Mouse (Mus musculus) gastrocnemius, adult 18-20 months (tissue): ENCODE measurements around the gene Svbp. TPM values are rescaled to one million over a fixed set of nuclear protein-coding genes. Genes with fewer than 3 reads are reported as not detected.
A peak's percentile ranks its signal among the peaks of the same experiment; 100 is the strongest.

Experiments used
- DNase-seq: peaks from one replicate; pipeline ENCODE4 v3.0.0; 2021; ENCODE audit warnings: low spot score
- long read RNA-seq, 2 experiments: library from polyadenylated mRNA; stranded (forward); transcript quantifications; one replicate each; pipeline ENCODE4 v2.0.0; 2021
- total RNA-seq, 2 experiments: library from RNA; stranded (reverse); gene quantifications; 2 replicates each; pipeline ENCODE4 v1.2.3; 2021

The Svbp gene
- 10 to 100 TPM in 1 of 2 experiments, 1 to 10 TPM in 1; 9.3 to 12.2 TPM for total RNA-seq
- long read RNA-seq, experiment 1, transcript Svbp-201 (3 exons, 733 nt): major isoform, 20 of 20 reads
- long read RNA-seq, experiment 1, partial matches to known transcripts: 0 of 20 reads
- long read RNA-seq, experiment 1, other reads (novel, unspliced or antisense): 0 of 20 reads
- long read RNA-seq, experiment 2, transcript Svbp-201 (3 exons, 733 nt): major isoform, 13 of 14 reads
- long read RNA-seq, experiment 2, partial matches to known transcripts: 0 of 14 reads
- long read RNA-seq, experiment 2, other reads (novel, unspliced or antisense): 1 of 14 reads

- peak; percentile 85 for DNase-seq
These were observed at the start of gene Svbp for GRCm38 (mm10) chr4:119194909-119195581. TSS of gene Svbp (plus strand) at chr4:119195306.

GRCm38 (mm10) chr4:119146816-119147215, 48.3 kb upstream of the Svbp start:
- DNase-seq: peak; percentile 15

GRCm38 (mm10) chr4:119147347-119147746, 47.8 kb upstream of the Svbp start:
- no peak for DNase-seq

GRCm38 (mm10) chr4:119148741-119149140, 46.4 kb upstream of the Svbp start:
- no peak for DNase-seq

GRCm38 (mm10) chr4:119157186-119157585, 37.9 kb upstream of the Svbp start:
- peak; percentile 59 for DNase-seq

- DNase-seq: no peak
These were observed 37.2 kb upstream of the Svbp start for GRCm38 (mm10) chr4:119157891-119158290.

GRCm38 (mm10) chr4:119161358-119161757, 33.7 kb upstream of the Svbp start:
- DNase-seq: no peak

- no peak for DNase-seq
These were observed 32.1 kb upstream of the Svbp start for GRCm38 (mm10) chr4:119162990-119163389.

- DNase-seq: no peak
These were observed 29.2 kb upstream of the Svbp start for GRCm38 (mm10) chr4:119165916-119166315.

GRCm38 (mm10) chr4:119167068-119167467, 28.0 kb upstream of the Svbp start:
- no peak for DNase-seq

GRCm38 (mm10) chr4:119167663-119168062, 27.4 kb upstream of the Svbp start:
- peak; percentile 85 for DNase-seq

- no peak for DNase-seq
These were observed 22.0 kb upstream of the Svbp start for GRCm38 (mm10) chr4:119172919-119173650.

- DNase-seq: peak; percentile 98
These were observed 21.2 kb upstream of the Svbp start, which contains the start of gene Zfp691 for GRCm38 (mm10) chr4:119173851-119174453. TSS of gene Zfp691 (minus strand) at chr4:119174195.

GRCm38 (mm10) chr4:119177702-119178101, 17.4 kb upstream of the Svbp start:
- DNase-seq: no peak

- DNase-seq: no peak
These were observed 16.8 kb upstream of the Svbp start for GRCm38 (mm10) chr4:119178331-119178730.

- no peak for DNase-seq
These were observed 14.9 kb upstream of the Svbp start for GRCm38 (mm10) chr4:119180133-119180707.

GRCm38 (mm10) chr4:119181456-119181855, 13.7 kb upstream of the Svbp start:
- no peak for DNase-seq

GRCm38 (mm10) chr4:119183525-119183924, 11.6 kb upstream of the Svbp start:
- DNase-seq: no peak

GRCm38 (mm10) chr4:119185771-119186170, 9.3 kb upstream of the Svbp start:
- DNase-seq: no peak

- no peak for DNase-seq
These were observed 6.9 kb upstream of the Svbp start for GRCm38 (mm10) chr4:119188060-119188785.

GRCm38 (mm10) chr4:119189392-119189791, 5.7 kb upstream of the Svbp start:
- no peak for DNase-seq
